Mouse (Mus musculus): ENCODE results near the gene Sec16b. TPM values are rescaled to one million over a fixed set of nuclear protein-coding genes. Genes with fewer than 3 reads are reported as not detected.
A peak's percentile ranks its signal among the peaks of the same experiment; 100 is the strongest.

Gene Sec16b
- total RNA-seq, 2 experiments from 2014 or later = 0.33 to 0.51 TPM

DNA sequence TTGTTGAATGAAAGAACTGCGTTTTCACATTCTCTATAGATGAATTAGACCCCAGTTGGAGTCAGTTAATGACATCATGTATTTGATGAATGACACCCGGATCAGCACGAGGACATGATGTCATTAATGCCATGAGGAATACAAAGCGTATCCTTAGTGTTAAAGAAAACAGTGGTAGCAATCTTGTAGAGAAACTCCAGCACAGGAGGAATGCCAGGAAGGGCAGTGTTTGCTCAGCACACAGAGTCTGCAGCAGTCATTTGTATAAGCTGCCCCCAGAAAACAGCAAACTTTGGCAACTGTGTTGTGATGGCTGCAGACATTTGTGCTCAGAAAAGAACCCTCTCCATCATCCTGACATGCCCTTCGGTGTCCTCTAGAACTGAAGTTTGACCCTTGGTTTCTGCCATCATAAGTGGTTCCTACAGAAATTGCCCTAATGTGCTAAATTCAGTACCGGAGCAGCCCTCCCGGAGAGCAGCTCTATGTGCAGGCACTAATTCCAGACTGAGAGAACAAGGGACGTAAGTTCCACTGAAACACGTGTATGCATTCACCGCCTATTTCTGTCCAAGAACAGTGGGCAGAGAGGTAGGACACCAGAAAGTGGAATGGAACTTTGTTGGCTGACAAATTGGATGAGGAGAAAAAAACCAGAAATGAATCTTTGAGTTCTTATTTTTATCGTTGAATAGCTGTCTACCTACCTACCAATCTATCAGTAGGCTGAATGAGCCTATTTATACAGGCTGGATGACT is 6.3 kb downstream of the Sec16b start:
- no peak for DNase-seq (ENCODE audit: low spot score in 2 of 2)

DNA sequence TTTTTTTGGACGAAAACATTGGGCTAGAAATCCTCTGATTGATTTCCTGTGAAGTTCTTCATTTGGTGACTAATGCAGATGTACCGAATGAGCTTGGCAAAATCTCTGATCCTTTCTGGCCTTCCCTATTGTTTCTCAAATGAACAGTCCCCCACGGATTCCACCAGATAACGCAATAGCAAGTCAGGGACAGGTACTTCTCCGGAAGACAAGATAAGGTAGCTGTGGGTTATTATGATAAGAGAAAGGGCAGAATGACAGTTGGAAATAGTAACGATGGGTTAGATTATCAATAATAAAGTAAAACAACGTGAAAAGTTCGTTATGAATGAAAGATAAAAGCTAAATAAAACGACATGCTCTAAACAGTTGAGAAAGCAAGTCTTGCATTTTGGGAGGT is 7.0 kb downstream of the Sec16b start:
- no peak for DNase-seq (ENCODE audit: low spot score in 2 of 2)

DNA sequence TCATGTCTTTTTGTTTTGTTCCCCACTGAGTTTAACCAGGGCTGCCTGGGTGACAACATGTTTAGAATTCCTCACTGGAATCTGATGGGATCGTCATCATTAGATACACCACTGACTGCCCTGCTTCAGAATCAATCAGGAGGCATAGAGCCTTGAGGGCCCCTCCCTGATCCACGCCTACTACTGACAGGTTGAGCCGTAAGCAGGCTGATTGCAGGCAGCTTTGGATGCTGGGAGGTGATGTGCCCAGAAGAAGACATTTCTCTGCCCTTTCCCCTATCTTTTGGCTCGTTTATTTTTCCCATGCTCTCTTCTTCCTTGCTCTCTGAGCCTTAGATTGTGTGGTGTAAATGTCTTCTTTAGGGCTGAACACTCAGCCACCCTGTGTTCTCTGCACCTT is 7.8 kb downstream of the Sec16b start:
- DNase-seq (ENCODE audit: low spot score in 2 of 2) = no peak

DNA sequence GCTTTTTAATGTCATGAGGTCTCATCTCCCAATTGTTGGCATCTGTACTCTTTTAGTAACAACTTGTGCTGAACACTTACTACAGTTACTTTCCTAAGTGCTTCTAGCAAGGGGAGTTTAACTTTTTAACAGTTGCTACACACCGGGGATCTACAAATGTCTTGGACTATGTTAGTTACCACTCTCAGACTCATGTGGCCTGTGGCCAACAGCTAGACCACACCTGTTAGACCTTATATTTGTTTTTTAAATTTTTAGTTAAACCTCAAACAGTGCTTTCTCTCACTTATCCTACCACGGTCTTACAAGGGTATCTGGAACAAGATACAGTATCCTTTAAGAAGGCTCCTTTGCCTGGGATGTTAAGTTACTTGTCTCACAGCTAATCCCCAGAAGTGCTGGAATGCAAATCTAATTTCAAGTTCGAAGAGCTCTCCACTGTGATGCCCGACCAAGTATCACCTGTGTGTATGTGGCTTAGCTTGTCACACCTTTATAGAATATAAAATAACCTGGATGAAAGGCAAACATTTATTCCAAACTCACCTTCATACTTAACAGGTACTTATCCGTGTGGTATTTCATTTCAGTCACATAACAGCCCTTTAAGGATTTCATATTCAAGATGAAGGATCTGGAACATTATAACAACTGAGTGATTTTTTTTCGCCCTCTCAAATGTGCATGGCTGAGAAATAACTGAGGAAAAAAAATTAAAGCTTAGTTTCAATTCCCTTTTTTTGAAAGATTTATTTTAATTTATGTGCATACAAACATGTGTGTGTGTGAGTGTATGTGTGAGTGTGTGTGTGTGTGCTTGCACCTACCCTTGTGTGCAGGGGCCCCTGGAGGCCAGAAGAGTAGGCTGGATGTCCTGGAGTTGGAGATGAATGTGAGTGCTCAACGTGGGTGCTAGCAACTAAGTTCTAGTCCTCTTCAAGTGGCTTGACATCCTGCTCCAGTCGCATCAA is 10.6 kb downstream of the Sec16b start:
- DNase-seq (ENCODE audit: low spot score in 2 of 2) = no peak

DNA sequence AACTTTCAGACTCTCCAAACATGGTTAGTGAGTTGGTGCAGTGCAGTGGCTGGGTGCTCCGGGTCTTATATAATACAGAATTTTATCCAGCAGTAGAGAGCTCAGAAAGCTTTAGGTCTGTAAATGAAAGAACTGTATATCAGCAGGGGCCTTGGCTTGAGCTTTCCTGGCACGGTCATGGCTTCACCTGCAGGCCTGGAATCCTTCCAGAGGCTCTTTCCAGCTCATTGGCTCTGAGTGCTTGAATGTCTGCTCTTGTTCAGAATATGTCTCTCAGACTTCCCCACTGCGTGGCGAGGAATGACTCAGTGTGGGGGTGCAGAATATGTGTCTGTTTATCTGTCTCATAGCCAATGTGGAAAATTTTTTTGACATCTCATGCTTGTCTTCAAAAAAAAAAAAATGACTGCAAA is 11.6 kb downstream of the Sec16b start:
- DNase-seq (ENCODE audit: low spot score in 2 of 2) = peak; percentile 44 to 67

DNA sequence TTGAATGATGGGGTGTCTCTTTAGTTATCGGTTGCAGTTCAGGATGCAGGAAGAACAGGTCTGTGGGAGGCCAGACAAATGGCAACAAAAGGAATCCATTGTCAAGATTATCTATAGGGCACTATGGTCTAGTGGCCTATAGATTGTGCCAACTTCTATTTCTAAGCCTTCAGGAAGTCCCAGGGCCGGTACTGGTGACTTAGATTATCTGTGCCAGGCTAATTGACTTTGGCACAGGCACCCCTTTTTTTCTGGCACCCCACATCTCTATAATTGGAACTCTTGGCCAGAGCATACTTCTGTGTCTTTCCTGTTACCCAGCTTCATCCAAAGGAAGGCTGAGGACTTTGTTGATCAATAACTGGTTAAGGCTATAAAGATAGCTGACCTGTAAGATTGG is 12.9 kb downstream of the Sec16b start:
- no peak for DNase-seq (ENCODE audit: low spot score in 2 of 2)

DNA sequence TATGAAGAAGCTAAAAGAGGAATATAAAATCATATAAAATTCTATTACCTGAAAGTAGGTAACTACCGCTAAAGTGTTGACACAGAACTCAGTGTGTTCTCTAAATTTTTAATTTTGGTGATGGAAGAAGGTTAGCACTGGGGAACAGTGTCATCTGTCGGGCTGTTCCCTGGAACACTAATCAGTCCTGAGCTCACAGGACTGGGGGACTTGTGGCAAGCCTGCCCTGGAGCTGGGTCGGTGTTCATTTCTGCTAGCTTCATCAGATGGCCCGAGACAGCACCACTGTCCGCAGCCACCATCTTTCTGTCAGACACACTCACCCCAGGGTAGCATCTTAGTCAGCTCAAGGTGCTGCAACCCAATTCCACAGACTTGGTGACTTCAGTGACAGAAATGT is 15.8 kb downstream of the Sec16b start:
- no peak for DNase-seq (ENCODE audit: low spot score in 2 of 2)

GRCm38 (mm10) chr1:157524775-157525174 is 18.2 kb downstream of the Sec16b start:
- no peak for DNase-seq (ENCODE audit: low spot score in 2 of 2)

DNA sequence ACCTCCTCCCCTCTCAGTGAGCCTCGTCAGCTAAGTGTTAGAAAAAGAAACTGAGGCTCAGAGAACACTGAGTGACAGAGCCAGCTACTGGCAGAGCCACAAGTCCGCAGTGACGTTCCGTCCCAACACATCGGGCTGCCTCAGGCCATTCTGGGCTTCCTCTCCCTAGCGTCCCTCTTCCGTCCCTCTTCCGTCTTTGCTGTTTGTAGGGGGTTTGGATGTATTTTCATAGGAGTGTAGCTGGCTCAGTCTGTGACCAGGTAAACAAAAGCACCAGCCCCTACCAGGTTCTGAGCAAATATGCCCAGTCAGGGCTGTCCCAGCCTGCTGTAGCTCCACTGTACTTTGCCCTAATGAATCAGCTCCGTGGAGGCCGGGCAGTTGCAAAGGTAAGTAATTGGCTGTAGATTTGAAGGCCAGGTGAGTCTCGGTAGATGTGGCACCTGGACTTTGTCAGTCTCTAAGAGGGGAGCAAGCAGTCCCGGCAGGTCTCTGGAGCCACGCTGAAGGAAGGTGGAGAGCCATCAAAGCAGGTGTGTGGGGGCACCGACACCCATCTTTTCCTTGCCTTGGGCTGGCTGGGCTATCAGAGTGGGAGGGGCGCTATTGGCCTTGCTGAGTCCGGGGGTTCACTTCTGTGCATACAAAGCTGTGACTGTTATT is 19.3 kb downstream of the Sec16b start:
- DNase-seq (ENCODE audit: low spot score in 2 of 2) = no peak

DNA sequence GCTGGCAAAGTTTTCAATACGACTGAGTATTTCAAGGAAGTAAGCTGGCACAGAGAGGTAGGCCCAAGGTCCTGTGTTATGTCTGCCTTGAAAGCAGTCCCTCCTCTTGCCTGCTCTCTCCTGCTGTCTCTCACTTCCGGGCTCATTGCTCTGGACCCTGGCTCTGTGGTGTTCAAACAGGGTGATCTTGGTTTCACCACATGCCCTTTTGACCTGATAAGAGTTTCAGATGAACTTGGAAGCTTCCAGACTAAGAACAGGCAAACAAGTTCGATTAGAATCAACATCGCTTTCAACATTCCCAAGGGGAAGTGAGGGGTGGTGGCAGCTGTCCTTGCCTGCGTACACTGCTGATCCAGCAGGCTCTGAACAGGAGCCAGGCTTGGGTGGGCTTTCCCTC is 20.1 kb downstream of the Sec16b start:
- DNase-seq (ENCODE audit: low spot score in 2 of 2) = no peak

GRCm38 (mm10) chr1:157532826-157533460 is 26.4 kb downstream of the Sec16b start:
- no peak for DNase-seq (ENCODE audit: low spot score in 2 of 2)

GRCm38 (mm10) chr1:157535571-157535970 is 29.0 kb downstream of the Sec16b start:
- no peak for DNase-seq (ENCODE audit: low spot score in 2 of 2)

- DNase-seq (ENCODE audit: low spot score in 2 of 2) = peak in 1 of 2 experiments; percentile 71
Observed at GRCm38 (mm10) chr1:157536471-157536870, 29.9 kb downstream of the Sec16b start.

GRCm38 (mm10) chr1:157537636-157538035 is 31.1 kb downstream of the Sec16b start:
- no peak for DNase-seq (ENCODE audit: low spot score in 2 of 2)

- no peak for DNase-seq (ENCODE audit: low spot score in 2 of 2)
Observed at GRCm38 (mm10) chr1:157545056-157545455, 38.5 kb downstream of the Sec16b start.

DNA sequence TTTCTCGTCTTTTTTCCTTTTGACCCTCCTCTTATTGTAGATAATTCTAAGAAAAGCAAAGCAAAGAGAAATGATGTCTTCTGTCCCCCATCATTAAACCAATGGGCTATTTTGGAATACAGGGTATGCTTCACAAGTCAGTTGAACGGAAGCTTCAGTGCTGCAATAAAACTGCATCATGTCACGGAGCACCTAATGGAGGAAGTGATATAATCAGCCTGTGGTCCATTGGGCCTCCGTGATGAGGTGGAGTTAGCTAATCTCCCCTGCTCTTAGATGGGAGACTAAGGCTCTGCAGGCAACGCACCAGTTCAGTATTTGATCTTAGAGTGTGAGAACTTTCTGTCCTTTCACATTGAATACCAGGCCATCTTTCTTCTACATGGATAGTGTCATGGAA is 41.1 kb downstream of the Sec16b start:
- no peak for DNase-seq (ENCODE audit: low spot score in 2 of 2)

- no peak for DNase-seq (ENCODE audit: low spot score in 2 of 2)
Observed at GRCm38 (mm10) chr1:157549721-157550120, 43.2 kb downstream of the Sec16b start.

DNA sequence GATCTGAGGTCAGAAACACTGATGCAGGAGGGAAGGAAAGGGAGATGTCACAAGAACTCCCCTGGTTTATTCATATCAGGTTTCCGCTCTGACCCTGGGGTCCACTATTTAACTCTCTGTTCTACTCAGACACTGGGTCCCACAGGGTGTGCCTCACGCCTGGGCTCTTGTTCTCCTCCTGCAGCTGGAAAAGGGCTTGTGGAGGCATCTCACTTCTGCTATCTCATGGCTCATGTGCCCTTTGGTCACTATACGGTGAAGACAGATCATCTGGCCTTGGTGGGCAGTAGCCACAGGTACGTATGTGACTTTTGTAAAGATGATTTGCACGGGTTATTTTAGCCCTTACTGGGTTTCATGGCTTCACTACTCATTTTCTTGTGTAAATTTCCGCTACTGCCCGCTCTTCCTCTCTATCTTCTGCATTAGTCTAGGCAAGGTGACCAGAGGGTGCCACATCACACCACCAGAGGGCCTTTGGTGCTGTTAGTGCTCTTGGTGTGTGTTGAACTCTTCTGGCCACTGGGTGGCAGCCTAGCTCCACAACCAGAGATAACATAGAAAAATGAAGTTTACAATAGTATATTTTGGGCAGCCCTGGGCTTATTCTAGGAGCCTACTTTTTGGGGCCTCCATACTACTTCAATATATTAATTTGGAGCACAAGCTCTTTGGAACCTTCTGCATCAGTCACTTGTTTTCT is 46.4 kb downstream of the Sec16b start:
- peak; percentile 76 to 83 for DNase-seq (ENCODE audit: low spot score in 2 of 2)

- no peak for DNase-seq (ENCODE audit: low spot score in 2 of 2)
Observed at GRCm38 (mm10) chr1:157554163-157554562, 47.6 kb downstream of the Sec16b start.

DNA sequence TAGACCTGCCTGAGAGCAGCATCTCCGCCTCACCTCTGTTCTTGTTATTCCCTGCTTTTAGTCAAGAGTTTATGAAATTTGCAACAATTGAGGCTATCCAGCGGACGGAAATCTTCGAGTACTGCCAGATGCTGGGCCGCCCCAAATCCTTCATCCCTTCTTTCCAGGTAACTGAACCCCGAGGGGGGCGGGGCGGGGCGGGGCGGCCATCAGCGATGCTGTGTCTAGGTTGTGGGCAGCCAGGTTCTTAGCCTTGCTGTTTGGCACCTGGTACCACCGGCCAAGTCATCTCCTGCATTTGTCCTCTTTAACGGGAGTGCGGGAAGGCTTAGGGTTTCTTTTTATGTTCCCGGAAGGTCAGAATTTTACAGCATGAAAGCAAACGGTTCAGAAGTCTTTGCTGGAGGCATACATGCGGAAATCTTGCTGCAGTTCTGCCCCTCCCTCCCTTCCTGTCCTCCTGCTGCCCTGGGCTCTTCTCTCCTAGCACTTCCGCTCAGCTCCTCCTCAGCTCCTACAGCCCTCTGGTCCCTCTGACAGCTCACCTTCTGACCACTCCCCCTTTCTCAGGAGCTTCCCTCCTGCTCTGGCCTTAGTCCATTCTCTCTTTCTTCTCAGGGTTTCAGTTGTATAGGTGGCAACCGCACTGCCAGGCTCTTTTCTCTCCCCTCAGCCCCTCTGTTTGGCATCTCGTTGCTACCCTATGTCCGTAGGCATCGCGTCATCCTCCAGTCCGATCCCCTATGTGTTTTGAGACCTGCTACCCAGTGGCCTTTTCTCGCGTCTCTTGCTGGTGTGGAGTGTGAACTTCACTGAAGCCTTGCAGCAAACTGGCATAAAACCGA is 48.4 kb downstream of the Sec16b start:
- no peak for DNase-seq (ENCODE audit: low spot score in 2 of 2)

Data from layer of hippocampus, postnatal 14 days (tissue).